Mouse (Mus musculus) midbrain, embryonic 12.5 days (tissue): Measurements from ENCODE around the gene Olfr874. TPM values are rescaled to one million over a fixed set of nuclear protein-coding genes. Genes with fewer than 3 reads are reported as not detected.
A peak's percentile ranks its signal among the peaks of the same experiment; 100 is the strongest.
"Not testable (repeated sequence)": the region's sequence is repeated elsewhere in the genome, so short reads cannot be mapped to it uniquely, and the experiment has no call there.

Experiments
- ATAC-seq: fragments of 200-750 bp; cut with Nextera tagmentation; 2 replicates; pipeline ENCODE4 v1.8.0; 2017; ENCODE audit warnings: low read depth, moderate TSS enrichment, moderate library complexity; ENCODE audit not compliant: low FRiP score
- H3K27ac ChIP-seq: fragments of 300-500 bp; sonication (generic); replicated peaks from 2 replicates; pipeline ENCODE4 v1.5.1; 2016; ENCODE audit warnings: mild to moderate bottlenecking
- H3K27me3 ChIP-seq: fragments of 300-500 bp; sonication (generic); 2 replicates; pipeline ENCODE4 v1.6.1; 2016; ENCODE audit warnings: mild to moderate bottlenecking
- H3K36me3 ChIP-seq: fragments of 300-500 bp; sonication (generic); 2 replicates; pipeline ENCODE4 v1.6.1; 2016
- H3K4me1 ChIP-seq: fragments of 300-500 bp; sonication (generic); 2 replicates; pipeline ENCODE4 v1.6.1; 2016
- H3K4me2 ChIP-seq: fragments of 300-500 bp; sonication (generic); replicated peaks from 2 replicates; pipeline ENCODE4 v1.6.1; 2016; ENCODE audit warnings: mild to moderate bottlenecking, moderate library complexity
- H3K4me3 ChIP-seq: fragments of 300-500 bp; sonication (generic); 2 replicates; pipeline ENCODE4 v1.5.1; 2016; ENCODE audit warnings: mild to moderate bottlenecking
- H3K9ac ChIP-seq: fragments of 300-500 bp; sonication (generic); replicated peaks from 2 replicates; pipeline ENCODE4 v1.6.1; 2016; ENCODE audit warnings: mild to moderate bottlenecking, moderate library complexity
- H3K9me3 ChIP-seq: fragments of 300-500 bp; sonication (generic); 2 replicates; pipeline ENCODE4 v1.6.1; 2016; ENCODE audit warnings: mild to moderate bottlenecking
- WGBS: fragments of 180-500 bp; shearing (Covaris S2); methylation state at CpG from one replicate; pipeline ENCODE4 v1.1.7; 2016; 5-methylcytosine and 5-hydroxymethylcytosine counted together
- polyA plus RNA-seq: library from polyadenylated mRNA; unstranded; fragments of >200 nt; fragmentation: Nextera tagmentation; extraction: Ambion mirVana; gene quantifications from 2 replicates; pipeline ENCODE4 v1.2.1, GENCODE M21; 2016

Gene Olfr874
- polyA plus RNA-seq, 1 experiment from 2014 or later: not detected

DNA sequence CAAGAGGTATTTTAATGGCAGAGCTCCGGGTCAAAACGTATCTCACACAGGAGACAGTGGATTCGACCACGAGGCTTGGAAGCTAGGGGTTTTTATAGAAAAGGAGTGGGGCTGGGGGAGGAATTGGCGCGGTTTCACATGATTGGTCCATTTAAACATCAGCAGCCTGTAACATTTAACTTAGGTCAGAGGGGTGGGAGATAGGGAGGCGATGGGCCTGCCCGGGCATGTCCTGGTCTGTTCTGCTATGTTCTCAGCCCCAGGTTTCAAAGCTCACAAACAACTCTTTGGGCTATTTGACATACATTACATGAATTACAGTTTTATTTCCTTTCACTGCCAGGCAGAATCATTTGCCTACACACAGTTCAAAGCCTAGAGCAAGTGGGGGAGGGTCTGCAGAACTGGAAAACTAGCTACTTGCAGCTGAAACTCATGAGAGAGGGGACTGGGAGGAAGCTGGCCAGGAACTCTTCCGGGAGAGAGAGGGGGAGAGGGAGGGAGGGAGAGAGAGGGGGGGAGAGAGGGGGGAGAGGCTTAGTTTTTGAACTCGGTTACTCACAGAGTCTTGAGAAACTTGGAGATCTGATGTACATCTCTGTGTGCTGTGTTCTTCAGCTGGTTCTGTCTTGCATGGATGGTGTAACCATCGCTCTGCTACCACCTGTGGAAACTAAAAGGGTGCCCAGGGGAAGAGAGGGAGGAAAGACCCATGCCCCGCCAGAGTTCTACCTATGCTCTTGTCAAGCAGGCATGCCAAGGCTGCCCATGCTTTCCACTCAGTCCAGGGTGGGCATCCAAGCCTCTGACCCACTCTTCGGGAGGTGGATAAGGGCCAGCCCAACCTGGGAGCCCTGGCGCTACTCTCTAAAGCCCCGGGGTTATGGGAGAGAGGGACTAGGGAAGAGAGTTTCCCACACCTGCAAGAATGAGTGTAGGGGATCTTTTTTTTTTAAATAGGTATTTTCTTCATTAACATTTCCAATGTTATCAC lies 38.8 kb downstream of the Olfr874 start:
- not testable (repeated sequence) for H3K36me3 ChIP-seq, H3K4me1 ChIP-seq, H3K9me3 ChIP-seq, H3K9ac ChIP-seq, H3K27me3 ChIP-seq
- Histone ChIP-seq H3K4me2 (peak overlapping the region; percentile 51), H3K4me3 (0 out of 2 replicates have a peak overlapping the region, but pooled peaks have one; percentile 31), H3K27ac (peak overlapping the region; percentile 83; the same call in 1 of the 2 replicates)
- WGBS: 56% methylated on average over 10 of the region's 15 CpGs
- peak; percentile 44 for ATAC-seq

GRCm38 (mm10) chr9:37786411-37786810 lies 41.5 kb downstream of the Olfr874 start:
- Histone ChIP-seq H3K9me3 (no peaks in the 10 kb centered on the region), H3K27me3 (no peaks in the 10 kb centered on the region), H3K4me2 (no peak overlapping the region), H3K4me1 (peaks cover 10% of the 10 kb centered on the region), H3K27ac (no peak overlapping the region), H3K9ac (no peak overlapping the region), H3K4me3 (no peak overlapping the region), H3K36me3 (no peaks in the 10 kb centered on the region)
- ATAC-seq: no peak
- 86% methylated on average over 2 of the region's 2 CpGs for WGBS

Other genes with a start within 250 kb of the Olfr874 start
- 29.3 and 30.2 TPM in 2 replicates for gene Esam, start 217.0 kb upstream of the Olfr874 start, polyA plus RNA-seq
- gene Vsig2, start 205.9 kb upstream of the Olfr874 start, polyA plus RNA-seq: 0.56 TPM in 1 of 2 replicates, not detected in the other
- gene Nrgn, start 192.2 kb upstream of the Olfr874 start, polyA plus RNA-seq: 3.0 and 3.4 TPM in 2 replicates
- gene Siae, start 189.4 kb upstream of the Olfr874 start, polyA plus RNA-seq: 6.8 and 7.7 TPM in 2 replicates
- gene Spa17, start 131.4 kb upstream of the Olfr874 start, polyA plus RNA-seq: 13.2 and 15.9 TPM in 2 replicates
- gene Tbrg1, start 87.8 kb upstream of the Olfr874 start, polyA plus RNA-seq: 106 and 123 TPM in 2 replicates
- 0.24 and 0.71 TPM in 2 replicates for gene Panx3, start 75.9 kb upstream of the Olfr874 start, polyA plus RNA-seq
- not detected in 2 replicates for gene Olfr160, start 28.9 kb upstream of the Olfr874 start, polyA plus RNA-seq
- gene Olfr875, start 26.8 kb downstream of the Olfr874 start, polyA plus RNA-seq: not detected in 2 replicates
- not detected in 2 replicates for gene Olfr876, start 57.9 kb downstream of the Olfr874 start, polyA plus RNA-seq
- not detected in 2 replicates for gene Olfr877, start 109.2 kb downstream of the Olfr874 start, polyA plus RNA-seq
- gene Olfr145, start 151.6 kb downstream of the Olfr874 start, polyA plus RNA-seq: not detected in 2 replicates
- not detected in 2 replicates for gene Olfr878, start 172.7 kb downstream of the Olfr874 start, polyA plus RNA-seq
- not detected in 2 replicates for gene Olfr881, start 246.7 kb downstream of the Olfr874 start, polyA plus RNA-seq